Mouse (Mus musculus) stomach, postnatal 0 days (tissue): ENCODE data around the gene Cic.

Experiments used
- CTCF ChIP-seq: IDR thresholded peaks from 2 replicates; pipeline ENCODE4 v1.5.1; 2016; ENCODE audit warnings: antibody characterized with exemption, low read depth, mild to moderate bottlenecking, moderate library complexity
- EP300 ChIP-seq: optimal IDR thresholded peaks from 2 replicates; pipeline ENCODE3; 2016; ENCODE audit warnings: antibody characterized with exemption

- TF ChIP-seq EP300, result no peak
- TF ChIP-seq CTCF, result no peak
Observed at GRCm38 (mm10) chr7:25322058-25322484, 54.6 kb downstream of the Cic start.
